Mouse (Mus musculus): ENCODE measurements around the gene Gm14548. TPM values are rescaled to one million over a fixed set of nuclear protein-coding genes. Genes with fewer than 3 reads are reported as not detected.
"Not testable (repeated sequence)": the region's sequence is repeated elsewhere in the genome, so short reads cannot be mapped to it uniquely, and the experiment has no call there.

Gene Gm14548
- not detected for polyA plus RNA-seq (2017; shearing (Covaris generic))

DNA sequence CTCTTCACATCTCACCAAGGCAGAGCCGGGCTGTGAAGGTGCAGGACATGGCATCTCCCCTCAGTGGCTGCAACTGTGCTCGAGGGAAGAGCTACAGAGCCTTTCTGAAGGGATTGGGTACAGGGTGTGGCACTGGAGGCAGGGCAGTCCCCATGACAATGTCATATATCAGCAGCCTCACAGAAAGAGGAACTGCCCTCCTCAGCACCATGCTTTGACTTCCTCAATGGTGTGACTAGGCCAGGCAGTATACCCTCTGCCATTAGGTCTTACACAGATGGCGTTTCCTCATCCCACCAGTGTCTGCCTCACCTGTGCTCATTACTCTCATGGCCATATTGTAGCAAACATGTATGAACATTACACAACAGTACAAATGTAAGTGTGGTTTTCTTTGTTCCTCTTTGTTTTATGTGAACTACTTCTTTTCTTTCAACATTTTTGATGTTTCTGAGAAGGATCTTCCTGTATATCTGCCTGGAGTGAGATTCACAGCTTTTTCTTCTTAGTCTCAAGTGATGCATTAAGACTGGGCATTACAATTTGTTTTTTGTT is at the start of gene Gm14548:
Gm14548 (minus strand) TSS at position 85 of the 555 bp plus-strand sequence.
- not testable (repeated sequence) for ATAC-seq

DNA sequence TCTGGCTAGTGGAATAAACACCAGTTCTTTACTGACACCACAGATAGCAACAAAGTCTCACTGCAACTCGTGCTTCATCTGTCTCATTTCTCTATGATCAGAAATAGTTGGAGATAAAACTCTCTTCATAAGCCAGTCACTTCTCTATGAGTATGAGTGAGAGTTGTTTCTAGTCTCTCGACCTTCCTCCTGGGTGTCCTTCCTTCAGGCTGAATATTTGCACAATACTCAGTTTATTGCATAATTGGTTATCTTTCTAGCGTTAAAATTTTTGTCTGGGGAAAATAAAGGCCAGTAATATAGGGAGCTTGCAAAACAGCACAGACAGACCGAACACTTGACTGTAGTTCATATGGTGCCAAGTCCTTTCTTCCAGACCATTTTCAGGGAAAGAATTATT is 48.2 kb upstream of the Gm14548 start:
- ATAC-seq: no peak

DNA sequence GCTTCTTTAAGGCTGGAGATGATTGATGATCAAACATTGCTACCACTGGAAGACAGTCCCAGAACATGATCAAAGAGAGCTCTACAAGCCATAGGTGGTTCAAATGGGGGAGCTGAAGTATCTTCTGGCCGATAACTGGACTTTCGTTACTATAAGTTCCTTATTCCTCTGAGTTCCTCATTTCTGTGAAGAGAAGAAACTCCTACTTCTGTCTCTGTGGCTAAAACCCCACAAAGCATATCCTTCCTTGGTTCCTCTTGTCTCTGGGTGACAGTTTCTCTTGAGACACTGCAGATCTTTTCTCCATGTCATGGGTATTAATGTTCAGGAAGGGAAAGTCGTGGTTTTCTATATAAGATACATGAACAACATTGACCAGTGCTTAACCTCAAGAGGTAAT is 43.0 kb upstream of the Gm14548 start:
- no peak for ATAC-seq

DNA sequence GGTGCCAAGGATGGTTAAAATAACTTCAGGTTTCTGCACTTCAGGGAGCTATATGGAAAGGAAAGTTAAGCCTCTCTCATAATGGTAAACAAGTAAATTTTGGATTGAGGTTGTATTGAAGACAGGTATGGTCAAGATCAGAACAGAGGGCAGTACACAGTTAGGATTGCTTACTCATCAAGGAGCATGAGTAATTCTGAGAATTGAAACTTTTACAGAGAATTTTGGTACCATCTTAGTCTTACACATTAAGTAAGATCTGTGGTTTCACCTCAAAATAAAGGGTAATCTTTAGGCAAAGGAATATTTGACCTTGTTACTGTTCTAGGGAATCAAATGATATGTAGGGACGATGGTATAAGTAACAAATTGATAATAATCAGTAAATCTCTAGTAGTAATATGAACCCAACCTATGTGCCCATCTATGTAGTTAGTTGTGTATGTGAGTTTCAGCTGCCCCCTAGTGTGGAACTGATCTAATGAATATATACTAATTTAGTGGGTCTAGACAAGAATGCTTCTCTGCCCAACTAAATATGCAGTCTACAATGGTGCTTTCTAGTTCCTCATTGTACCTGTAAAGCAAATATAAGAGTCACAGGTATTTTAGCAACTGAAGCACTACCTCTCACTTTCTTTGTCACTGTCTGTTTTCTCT is 42.1 kb upstream of the Gm14548 start:
- ATAC-seq: no peak

DNA sequence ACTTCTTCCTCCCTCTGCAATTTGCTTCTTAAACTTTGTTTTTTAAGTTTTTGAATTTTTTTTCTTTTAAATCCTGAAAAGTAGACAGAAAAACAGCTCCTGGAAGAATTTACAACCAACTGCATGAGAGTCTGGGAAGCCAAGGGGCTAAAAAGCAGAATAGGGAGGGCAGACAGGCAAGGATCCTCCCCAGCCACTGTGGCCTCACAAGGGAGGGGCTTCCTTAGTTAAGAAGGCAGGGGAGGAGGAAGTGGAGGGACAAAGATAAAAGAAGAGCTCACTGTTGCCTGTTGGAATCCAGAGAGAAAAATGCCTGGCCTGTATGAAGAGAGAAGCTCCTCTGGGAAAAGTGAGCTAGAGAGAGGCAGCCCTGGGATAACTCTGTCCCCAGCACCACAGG is 37.6 kb upstream of the Gm14548 start:
- ATAC-seq: not testable (repeated sequence)

DNA sequence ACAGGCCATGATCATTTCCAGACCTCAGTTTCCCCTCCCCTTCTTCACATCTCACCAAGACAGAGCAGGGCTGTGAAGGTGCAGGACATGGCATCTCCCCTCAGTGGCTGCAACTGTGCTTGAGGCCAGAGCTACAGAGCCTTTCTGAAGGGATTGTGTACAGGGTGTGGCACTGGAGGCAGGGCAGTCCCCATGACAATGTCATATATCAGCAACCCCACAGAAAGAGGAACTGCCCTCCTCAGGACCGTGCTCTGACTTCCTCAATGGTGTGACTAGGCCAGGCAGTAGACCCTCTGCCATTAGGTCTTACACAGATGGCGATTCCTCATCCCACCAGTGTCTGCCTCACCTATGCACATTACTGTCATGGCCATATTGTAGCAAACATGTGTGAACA is 17.5 kb upstream of the Gm14548 start, which contains the start of gene Lilra6:
Lilra6 (minus strand) TSS at position 117 of the 400 bp plus-strand sequence.
- ATAC-seq: not testable (repeated sequence)

DNA sequence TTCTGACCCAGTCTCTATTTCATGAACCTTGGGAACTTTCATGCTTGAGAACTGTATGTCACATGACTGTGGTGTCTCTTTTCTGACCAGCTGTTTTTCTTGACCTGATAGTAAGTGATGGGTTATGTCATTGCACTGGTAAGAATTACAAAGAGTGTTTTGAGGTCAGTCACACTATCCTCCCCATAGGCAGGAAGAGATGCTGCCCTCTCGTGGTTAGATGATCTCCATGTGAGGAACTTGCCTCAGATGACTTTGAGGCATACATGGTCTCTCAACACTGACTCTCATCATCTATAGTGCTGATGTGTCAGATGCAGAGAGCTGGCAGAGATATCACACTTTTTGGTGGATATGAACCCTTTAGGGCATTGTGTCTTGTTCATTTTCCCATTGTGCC is 5.8 kb upstream of the Gm14548 start:
- no peak for ATAC-seq

DNA sequence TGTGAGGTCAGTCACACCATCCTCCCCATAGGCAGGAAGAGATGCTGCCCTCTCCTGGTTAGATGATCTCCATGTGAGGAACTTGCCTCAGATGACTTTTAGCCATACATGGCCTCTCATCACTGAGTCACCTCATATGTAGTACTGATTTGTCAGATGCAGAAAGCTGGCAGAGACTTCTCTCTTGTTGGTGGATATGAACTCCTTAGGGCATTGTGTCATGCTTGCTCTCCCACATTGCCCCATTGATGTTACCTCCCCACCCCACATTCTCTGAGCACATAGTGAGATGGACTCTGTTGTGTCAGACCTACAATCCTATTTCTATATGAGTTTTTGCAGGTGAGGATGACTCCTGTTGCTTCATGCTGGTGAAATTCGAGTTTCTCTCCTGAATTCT is 22.9 kb downstream of the Gm14548 start:
- ATAC-seq: not testable (repeated sequence)

DNA sequence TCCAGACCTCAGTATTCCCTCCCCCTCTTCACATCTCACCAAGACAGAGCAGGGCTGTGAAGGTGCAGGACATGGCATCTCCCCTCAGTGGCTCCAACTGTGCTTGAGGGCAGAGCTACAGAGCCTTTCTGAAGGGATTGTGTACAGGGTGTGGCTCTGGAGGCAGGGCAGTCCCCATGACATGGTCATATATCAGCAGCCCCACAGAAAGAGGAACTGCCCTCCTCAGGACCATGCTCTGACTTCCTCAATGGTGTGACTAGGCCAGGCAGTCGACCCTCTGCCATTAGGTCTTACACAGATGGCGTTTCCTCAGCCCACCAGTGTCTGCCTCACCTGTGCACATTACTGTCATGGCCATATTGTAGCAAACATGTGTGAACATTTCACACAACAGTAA is 53.0 kb downstream of the Gm14548 start, which contains the start of gene Pira2:
Pira2 (minus strand) TSS at position 101 of the 400 bp plus-strand sequence.
- not testable (repeated sequence) for ATAC-seq

DNA sequence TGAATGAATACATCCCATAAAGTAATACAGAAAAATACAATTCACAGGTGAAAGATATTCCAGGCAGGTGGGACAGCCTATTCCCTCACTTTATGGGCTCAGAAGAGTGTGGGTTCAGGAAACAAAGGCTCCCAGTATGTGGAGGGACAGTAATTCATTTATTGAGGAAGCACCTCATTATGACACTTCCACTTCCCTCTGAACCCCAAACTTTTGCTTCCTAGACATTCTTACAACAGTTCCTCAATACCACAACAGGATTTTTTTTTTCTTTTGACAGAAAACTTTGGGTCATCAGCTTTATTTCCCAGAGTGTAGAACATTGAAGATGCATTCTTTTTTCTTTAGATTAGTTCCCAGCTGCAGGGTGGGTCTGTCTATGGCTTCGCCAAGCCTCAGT is 60.1 kb downstream of the Gm14548 start:
- not testable (repeated sequence) for ATAC-seq

Other genes with a start within 250 kb of the Gm14548 start
- 1 to 10 TPM; 6.8 to 8.6 TPM for gene Leng1, start 232.3 kb downstream of the Gm14548 start, polyA plus RNA-seq (2017; shearing (Covaris generic))
- gene Tmc4, start 220.6 kb downstream of the Gm14548 start, polyA plus RNA-seq (2017; shearing (Covaris generic)): 10 to 100 TPM; 11.0 to 17.7 TPM
- 10 to 100 TPM in 1 of 2 experiments, 1 to 10 TPM in 1; 9.2 to 11.2 TPM for gene Tsen34, start 205.3 kb downstream of the Gm14548 start, polyA plus RNA-seq (2017; shearing (Covaris generic))
- 10 to 100 TPM; 19.4 to 25.7 TPM for gene Mboat7, start 204.6 kb downstream of the Gm14548 start, polyA plus RNA-seq (2017; shearing (Covaris generic))
- gene Rps9, start 194.1 kb downstream of the Gm14548 start, polyA plus RNA-seq (2017; shearing (Covaris generic)): 1,000 to 10,000 TPM; 4,852 to 4,938 TPM
- 1 to 10 TPM in 1 of 2 experiments, under 1 TPM in 1; 0.38 to 1.6 TPM for gene Pirb, start 177.7 kb downstream of the Gm14548 start, polyA plus RNA-seq (2017; shearing (Covaris generic))
- gene Gm15448, start 72.4 kb downstream of the Gm14548 start, polyA plus RNA-seq (2017; shearing (Covaris generic)): under 1 TPM; 0.20 to 0.62 TPM
- under 1 TPM; 0.15 to 0.32 TPM for gene Pira2, start 53.1 kb downstream of the Gm14548 start, polyA plus RNA-seq (2017; shearing (Covaris generic))
- gene Lilra6, start 17.4 kb upstream of the Gm14548 start, polyA plus RNA-seq (2017; shearing (Covaris generic)): under 1 TPM in 1 of 2 experiments, not detected in 1; 0.46 TPM
- 1 to 10 TPM; 4.5 to 6.5 TPM for gene Lair1, start 165.1 kb upstream of the Gm14548 start, polyA plus RNA-seq (2017; shearing (Covaris generic))
- gene Ttyh1, start 221.3 kb upstream of the Gm14548 start, polyA plus RNA-seq (2017; shearing (Covaris generic)): under 1 TPM; 0.60 to 0.69 TPM
- gene Leng8, start 238.9 kb upstream of the Gm14548 start, polyA plus RNA-seq (2017; shearing (Covaris generic)): 10 to 100 TPM; 23.4 to 27.4 TPM